Mouse (Mus musculus): ENCODE results near the gene Bri3. TPM values are rescaled to one million over a fixed set of nuclear protein-coding genes. Genes with fewer than 3 reads are reported as not detected.

The Bri3 gene
- polyA plus RNA-seq, 1 experiment from 2014 or later, result 135 TPM

GRCm38 (mm10) chr5:144383936-144384335 is 139.7 kb downstream of the Bri3 start:
- peaks cover 4% of the 10 kb centered on the region; the same call in 1 of the 2 replicates for H3K9me3 ChIP-seq (ENCODE audit: control insufficient read depth, low read depth, low read length)
- no peaks in the 10 kb centered on the region for H3K27me3 ChIP-seq (ENCODE audit: control insufficient read depth, insufficient read depth, low read length)
- no peaks in the 10 kb centered on the region for H3K4me1 ChIP-seq (ENCODE audit: control insufficient read depth, insufficient read depth, low read length)
- H3K36me3 ChIP-seq (ENCODE audit: control insufficient read depth, insufficient read depth, low read length), result no peaks in the 10 kb centered on the region
- H3K9ac ChIP-seq (replicated peaks; ENCODE audit: low read depth, low read length), result no peak overlapping the region
- H3K4me3 ChIP-seq (ENCODE audit: low read depth, low read length), result no peak overlapping the region
- H3K27ac ChIP-seq (ENCODE audit: low read length), result no peak overlapping the region
- 66% methylated on average over 3 of the region's 3 CpGs for WGBS
- no peak overlapping the region for H3K4me2 ChIP-seq (replicated peaks; ENCODE audit: low read depth, low read length)
- ATAC-seq (ENCODE audit: insufficient number of reproducible peaks, insufficient read depth, low FRiP score, low read depth), result no peak

- no peak overlapping the region for H3K9ac ChIP-seq (replicated peaks; ENCODE audit: low read depth, low read length)
- no peaks in the 10 kb centered on the region for H3K4me1 ChIP-seq (ENCODE audit: control insufficient read depth, insufficient read depth, low read length)
- peaks cover 4% of the 10 kb centered on the region; the same call in 1 of the 2 replicates for H3K9me3 ChIP-seq (ENCODE audit: control insufficient read depth, low read depth, low read length)
- H3K27ac ChIP-seq (ENCODE audit: low read length), result no peak overlapping the region
- WGBS, result 7% methylated on average over 6 of the region's 6 CpGs
- no peak overlapping the region for H3K4me2 ChIP-seq (replicated peaks; ENCODE audit: low read depth, low read length)
- 0 out of 2 replicates have a peak, but pooled peaks have one; percentile 42 for ATAC-seq (ENCODE audit: insufficient number of reproducible peaks, insufficient read depth, low FRiP score, low read depth)
- H3K36me3 ChIP-seq (ENCODE audit: control insufficient read depth, insufficient read depth, low read length), result no peaks in the 10 kb centered on the region
- no peaks in the 10 kb centered on the region for H3K27me3 ChIP-seq (ENCODE audit: control insufficient read depth, insufficient read depth, low read length)
- no peak overlapping the region for H3K4me3 ChIP-seq (ENCODE audit: low read depth, low read length)
These were observed 143.6 kb downstream of the Bri3 start for GRCm38 (mm10) chr5:144387851-144388250.

GRCm38 (mm10) chr5:144394142-144394541 is 149.9 kb downstream of the Bri3 start:
- Histone ChIP-seq H3K4me1 (ENCODE audit: control insufficient read depth, insufficient read depth, low read length) (no peaks in the 10 kb centered on the region), H3K4me3 (ENCODE audit: low read depth, low read length) (no peak overlapping the region), H3K4me2 (replicated peaks; ENCODE audit: low read depth, low read length) (no peak overlapping the region), H3K9ac (replicated peaks; ENCODE audit: low read depth, low read length) (no peak overlapping the region), H3K27me3 (ENCODE audit: control insufficient read depth, insufficient read depth, low read length) (no peaks in the 10 kb centered on the region), H3K27ac (ENCODE audit: low read length) (no peak overlapping the region), H3K36me3 (ENCODE audit: control insufficient read depth, insufficient read depth, low read length) (no peaks in the 10 kb centered on the region), H3K9me3 (ENCODE audit: control insufficient read depth, low read depth, low read length) (no peaks in the 10 kb centered on the region)
- ATAC-seq (ENCODE audit: insufficient number of reproducible peaks, insufficient read depth, low FRiP score, low read depth), result no peak
- WGBS, result 84% methylated on average over 2 of the region's 2 CpGs

GRCm38 (mm10) chr5:144397566-144397965 is 153.3 kb downstream of the Bri3 start:
- Histone ChIP-seq H3K9ac (replicated peaks; ENCODE audit: low read depth, low read length) (no peak overlapping the region), H3K4me3 (ENCODE audit: low read depth, low read length) (no peak overlapping the region), H3K4me1 (ENCODE audit: control insufficient read depth, insufficient read depth, low read length) (no peaks in the 10 kb centered on the region), H3K36me3 (ENCODE audit: control insufficient read depth, insufficient read depth, low read length) (no peaks in the 10 kb centered on the region), H3K27ac (ENCODE audit: low read length) (no peak overlapping the region), H3K9me3 (ENCODE audit: control insufficient read depth, low read depth, low read length) (no peaks in the 10 kb centered on the region), H3K4me2 (replicated peaks; ENCODE audit: low read depth, low read length) (no peak overlapping the region), H3K27me3 (ENCODE audit: control insufficient read depth, insufficient read depth, low read length) (no peaks in the 10 kb centered on the region)
- 7% methylated on average over 5 of the region's 9 CpGs for WGBS
- ATAC-seq (ENCODE audit: insufficient number of reproducible peaks, insufficient read depth, low FRiP score, low read depth), result no peak

GRCm38 (mm10) chr5:144400821-144401220 is 156.6 kb downstream of the Bri3 start:
- Histone ChIP-seq H3K4me2 (replicated peaks; ENCODE audit: low read depth, low read length) (no peak overlapping the region), H3K36me3 (ENCODE audit: control insufficient read depth, insufficient read depth, low read length) (no peaks in the 10 kb centered on the region), H3K27me3 (ENCODE audit: control insufficient read depth, insufficient read depth, low read length) (no peaks in the 10 kb centered on the region), H3K4me1 (ENCODE audit: control insufficient read depth, insufficient read depth, low read length) (no peaks in the 10 kb centered on the region), H3K4me3 (ENCODE audit: low read depth, low read length) (no peak overlapping the region), H3K9me3 (ENCODE audit: control insufficient read depth, low read depth, low read length) (no peaks in the 10 kb centered on the region), H3K9ac (replicated peaks; ENCODE audit: low read depth, low read length) (no peak overlapping the region), H3K27ac (ENCODE audit: low read length) (no peak overlapping the region)
- ATAC-seq (ENCODE audit: insufficient number of reproducible peaks, insufficient read depth, low FRiP score, low read depth), result no peak
- 71% methylated on average over 5 of the region's 5 CpGs for WGBS

- H3K27me3 ChIP-seq (ENCODE audit: control insufficient read depth, insufficient read depth, low read length), result no peaks in the 10 kb centered on the region
- no peak for ATAC-seq (ENCODE audit: insufficient number of reproducible peaks, insufficient read depth, low FRiP score, low read depth)
- H3K4me2 ChIP-seq (replicated peaks; ENCODE audit: low read depth, low read length), result no peak overlapping the region
- H3K27ac ChIP-seq (ENCODE audit: low read length), result no peak overlapping the region
- H3K9me3 ChIP-seq (ENCODE audit: control insufficient read depth, low read depth, low read length), result no peaks in the 10 kb centered on the region
- no peak overlapping the region for H3K9ac ChIP-seq (replicated peaks; ENCODE audit: low read depth, low read length)
- H3K36me3 ChIP-seq (ENCODE audit: control insufficient read depth, insufficient read depth, low read length), result no peaks in the 10 kb centered on the region
- H3K4me3 ChIP-seq (ENCODE audit: low read depth, low read length), result no peak overlapping the region
- WGBS, result 87% methylated on average over 11 of the region's 11 CpGs
- no peaks in the 10 kb centered on the region for H3K4me1 ChIP-seq (ENCODE audit: control insufficient read depth, insufficient read depth, low read length)
These were observed 162.0 kb downstream of the Bri3 start for GRCm38 (mm10) chr5:144406256-144406655.

- no peaks in the 10 kb centered on the region for H3K9me3 ChIP-seq (ENCODE audit: control insufficient read depth, low read depth, low read length)
These were observed 166.4 kb downstream of the Bri3 start for GRCm38 (mm10) chr5:144410666-144411065.

GRCm38 (mm10) chr5:144411702-144412101 is 167.5 kb downstream of the Bri3 start:
- 56% methylated on average over 5 of the region's 5 CpGs for WGBS
- H3K36me3 ChIP-seq (ENCODE audit: control insufficient read depth, insufficient read depth, low read length), result no peaks in the 10 kb centered on the region
- H3K4me3 ChIP-seq (ENCODE audit: low read depth, low read length), result no peak overlapping the region
- H3K4me2 ChIP-seq (replicated peaks; ENCODE audit: low read depth, low read length), result no peak overlapping the region
- H3K9ac ChIP-seq (replicated peaks; ENCODE audit: low read depth, low read length), result no peak overlapping the region
- no peaks in the 10 kb centered on the region for H3K27me3 ChIP-seq (ENCODE audit: control insufficient read depth, insufficient read depth, low read length)
- no peak for ATAC-seq (ENCODE audit: insufficient number of reproducible peaks, insufficient read depth, low FRiP score, low read depth)
- H3K9me3 ChIP-seq (ENCODE audit: control insufficient read depth, low read depth, low read length), result no peaks in the 10 kb centered on the region
- no peaks in the 10 kb centered on the region for H3K4me1 ChIP-seq (ENCODE audit: control insufficient read depth, insufficient read depth, low read length)
- no peak overlapping the region for H3K27ac ChIP-seq (ENCODE audit: low read length)

More at GRCm38 (mm10) chr5:144410666-144411065, 166.4 kb downstream of the Bri3 start:
- Histone ChIP-seq H3K36me3 (ENCODE audit: control insufficient read depth, insufficient read depth, low read length) (no peaks in the 10 kb centered on the region), H3K27ac (ENCODE audit: low read length) (no peak overlapping the region), H3K9ac (replicated peaks; ENCODE audit: low read depth, low read length) (no peak overlapping the region), H3K4me3 (ENCODE audit: low read depth, low read length) (no peak overlapping the region), H3K4me1 (ENCODE audit: control insufficient read depth, insufficient read depth, low read length) (no peaks in the 10 kb centered on the region), H3K27me3 (ENCODE audit: control insufficient read depth, insufficient read depth, low read length) (no peaks in the 10 kb centered on the region), H3K4me2 (replicated peaks; ENCODE audit: low read depth, low read length) (no peak overlapping the region)
- ATAC-seq (ENCODE audit: insufficient number of reproducible peaks, insufficient read depth, low FRiP score, low read depth), result no peak
- 94% methylated on average over 10 of the region's 10 CpGs for WGBS

GRCm38 (mm10) chr5:144412781-144413180 is 168.5 kb downstream of the Bri3 start:
- no peak overlapping the region for H3K4me2 ChIP-seq (replicated peaks; ENCODE audit: low read depth, low read length)
- H3K27me3 ChIP-seq (ENCODE audit: control insufficient read depth, insufficient read depth, low read length), result no peaks in the 10 kb centered on the region
- no peak for ATAC-seq (ENCODE audit: insufficient number of reproducible peaks, insufficient read depth, low FRiP score, low read depth)
- H3K27ac ChIP-seq (ENCODE audit: low read length), result no peak overlapping the region
- no peaks in the 10 kb centered on the region for H3K9me3 ChIP-seq (ENCODE audit: control insufficient read depth, low read depth, low read length)
- H3K4me3 ChIP-seq (ENCODE audit: low read depth, low read length), result no peak overlapping the region
- H3K36me3 ChIP-seq (ENCODE audit: control insufficient read depth, insufficient read depth, low read length), result no peaks in the 10 kb centered on the region
- 73% methylated on average over 4 of the region's 4 CpGs for WGBS
- no peaks in the 10 kb centered on the region for H3K4me1 ChIP-seq (ENCODE audit: control insufficient read depth, insufficient read depth, low read length)
- no peak overlapping the region for H3K9ac ChIP-seq (replicated peaks; ENCODE audit: low read depth, low read length)
